Mouse (Mus musculus): ENCODE results near the gene Dkk3. TPM values are rescaled to one million over a fixed set of nuclear protein-coding genes. Genes with fewer than 3 reads are reported as not detected.

The Dkk3 gene
- polyA plus RNA-seq, 1 experiment from 2014 or later: 16.5 TPM

- no peaks in the 10 kb centered on the region for H3K27me3 ChIP-seq (ENCODE audit: control insufficient read depth, insufficient read depth, low read length)
- no peak for ATAC-seq (ENCODE audit: low read depth)
- H3K27ac ChIP-seq (ENCODE audit: low read depth, low read length): no peak overlapping the region
- H3K4me2 ChIP-seq (ENCODE audit: low read depth, low read length): no peak overlapping the region
- H3K4me1 ChIP-seq (ENCODE audit: control insufficient read depth, insufficient read depth, low read length): no peaks in the 10 kb centered on the region
- H3K36me3 ChIP-seq (ENCODE audit: control insufficient read depth, insufficient read depth, low read length): no peaks in the 10 kb centered on the region
- H3K9ac ChIP-seq (replicated peaks; ENCODE audit: low read depth, low read length): no peak overlapping the region
- 76% methylated on average over 8 of the region's 8 CpGs for WGBS
- H3K9me3 ChIP-seq (ENCODE audit: control insufficient read depth, low read length): no peaks in the 10 kb centered on the region
- no peak overlapping the region for H3K4me3 ChIP-seq (ENCODE audit: low read depth, low read length)
Observed at GRCm38 (mm10) chr7:112197461-112197860, 38.6 kb upstream of the Dkk3 start.

- Histone ChIP-seq H3K36me3 (ENCODE audit: control insufficient read depth, insufficient read depth, low read length) (no peaks in the 10 kb centered on the region), H3K9ac (replicated peaks; ENCODE audit: low read depth, low read length) (no peak overlapping the region), H3K9me3 (ENCODE audit: control insufficient read depth, low read length) (no peaks in the 10 kb centered on the region), H3K27me3 (ENCODE audit: control insufficient read depth, insufficient read depth, low read length) (no peaks in the 10 kb centered on the region), H3K27ac (ENCODE audit: low read depth, low read length) (no peak overlapping the region), H3K4me1 (ENCODE audit: control insufficient read depth, insufficient read depth, low read length) (no peaks in the 10 kb centered on the region), H3K4me3 (ENCODE audit: low read depth, low read length) (no peak overlapping the region), H3K4me2 (ENCODE audit: low read depth, low read length) (no peak overlapping the region)
- 86% methylated on average over 5 of the region's 5 CpGs for WGBS
- ATAC-seq (ENCODE audit: low read depth): no peak
Observed at GRCm38 (mm10) chr7:112194286-112194685, 35.4 kb upstream of the Dkk3 start.

DNA sequence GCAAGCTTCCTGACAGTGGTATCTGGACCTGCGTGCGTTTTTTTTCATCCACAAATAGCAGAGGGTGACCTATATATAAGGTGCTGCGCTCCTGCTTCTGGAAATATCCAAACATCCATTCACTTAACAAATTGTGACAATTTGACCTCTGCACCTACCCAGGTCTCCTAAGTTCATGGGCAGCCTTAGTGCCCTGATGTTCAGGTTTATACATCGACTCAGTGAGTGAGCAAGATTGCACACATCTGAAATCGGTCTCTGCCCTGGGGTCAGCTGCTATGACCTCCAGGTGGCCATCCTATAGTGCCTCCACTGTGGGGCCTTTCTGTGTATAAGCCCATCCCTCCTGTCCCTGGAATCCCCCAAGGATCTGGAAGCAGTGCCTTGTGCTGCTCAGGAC, 33.9 kb upstream of the Dkk3 start:
- 92% methylated on average over 5 of the region's 5 CpGs for WGBS
- no peaks in the 10 kb centered on the region for H3K4me1 ChIP-seq (ENCODE audit: control insufficient read depth, insufficient read depth, low read length)

GRCm38 (mm10) chr7:112192237-112192636, 33.4 kb upstream of the Dkk3 start:
- no peaks in the 10 kb centered on the region for H3K36me3 ChIP-seq (ENCODE audit: control insufficient read depth, insufficient read depth, low read length)
- no peak overlapping the region for H3K4me3 ChIP-seq (ENCODE audit: low read depth, low read length)
- ATAC-seq (ENCODE audit: low read depth): no peak
- H3K4me2 ChIP-seq (ENCODE audit: low read depth, low read length): no peak overlapping the region
- H3K9me3 ChIP-seq (ENCODE audit: control insufficient read depth, low read length): no peaks in the 10 kb centered on the region
- WGBS: 77% methylated on average over 4 of the region's 4 CpGs
- no peaks in the 10 kb centered on the region for H3K4me1 ChIP-seq (ENCODE audit: control insufficient read depth, insufficient read depth, low read length)
- no peak overlapping the region for H3K27ac ChIP-seq (ENCODE audit: low read depth, low read length)
- no peak overlapping the region for H3K9ac ChIP-seq (replicated peaks; ENCODE audit: low read depth, low read length)
- no peaks in the 10 kb centered on the region for H3K27me3 ChIP-seq (ENCODE audit: control insufficient read depth, insufficient read depth, low read length)

More for the DNA sequence above, 33.9 kb upstream of the Dkk3 start:
- no peak overlapping the region for H3K27ac ChIP-seq (ENCODE audit: low read depth, low read length)
- no peak overlapping the region for H3K9ac ChIP-seq (replicated peaks; ENCODE audit: low read depth, low read length)
- no peaks in the 10 kb centered on the region for H3K9me3 ChIP-seq (ENCODE audit: control insufficient read depth, low read length)
- H3K4me3 ChIP-seq (ENCODE audit: low read depth, low read length): no peak overlapping the region
- no peak for ATAC-seq (ENCODE audit: low read depth)
- no peaks in the 10 kb centered on the region for H3K36me3 ChIP-seq (ENCODE audit: control insufficient read depth, insufficient read depth, low read length)
- H3K4me2 ChIP-seq (ENCODE audit: low read depth, low read length): no peak overlapping the region
- H3K27me3 ChIP-seq (ENCODE audit: control insufficient read depth, insufficient read depth, low read length): no peaks in the 10 kb centered on the region

- Histone ChIP-seq H3K4me1 (ENCODE audit: control insufficient read depth, insufficient read depth, low read length) (no peaks in the 10 kb centered on the region), H3K4me2 (ENCODE audit: low read depth, low read length) (no peak overlapping the region)
- WGBS: 63% methylated on average over 13 of the region's 13 CpGs
Observed at GRCm38 (mm10) chr7:112187536-112188459, 28.9 kb upstream of the Dkk3 start.

DNA sequence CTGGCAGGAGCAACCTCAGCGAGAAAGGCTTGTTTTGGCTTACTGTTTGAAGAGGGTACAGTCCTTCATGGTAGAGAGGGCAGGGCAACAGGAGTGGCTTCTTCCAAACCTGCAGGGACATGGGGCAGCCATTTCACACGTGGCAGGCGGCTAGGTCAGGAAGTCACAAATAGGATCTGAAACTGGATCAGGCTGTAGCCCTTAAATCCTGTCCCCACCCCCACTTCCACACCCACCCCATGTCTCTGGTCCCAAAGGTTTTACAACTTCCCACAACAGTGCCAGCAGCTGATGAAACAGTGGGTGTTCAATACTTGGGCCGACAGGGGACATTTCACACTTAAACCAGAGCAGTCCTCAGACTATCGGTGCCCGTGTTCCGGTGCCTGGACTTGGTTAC, 28.0 kb upstream of the Dkk3 start:
- Histone ChIP-seq H3K27ac (ENCODE audit: low read depth, low read length) (no peak overlapping the region), H3K9ac (replicated peaks; ENCODE audit: low read depth, low read length) (no peak overlapping the region), H3K9me3 (ENCODE audit: control insufficient read depth, low read length) (no peaks in the 10 kb centered on the region), H3K36me3 (ENCODE audit: control insufficient read depth, insufficient read depth, low read length) (no peaks in the 10 kb centered on the region), H3K4me3 (ENCODE audit: low read depth, low read length) (no peak overlapping the region), H3K4me1 (ENCODE audit: control insufficient read depth, insufficient read depth, low read length) (no peaks in the 10 kb centered on the region), H3K27me3 (ENCODE audit: control insufficient read depth, insufficient read depth, low read length) (no peaks in the 10 kb centered on the region), H3K4me2 (ENCODE audit: low read depth, low read length) (no peak overlapping the region)
- no peak for ATAC-seq (ENCODE audit: low read depth)
- 88% methylated on average over 7 of the region's 7 CpGs for WGBS

More at GRCm38 (mm10) chr7:112187536-112188459, 28.9 kb upstream of the Dkk3 start:
- H3K27ac ChIP-seq (ENCODE audit: low read depth, low read length): no peak overlapping the region
- no peak overlapping the region for H3K4me3 ChIP-seq (ENCODE audit: low read depth, low read length)
- H3K36me3 ChIP-seq (ENCODE audit: control insufficient read depth, insufficient read depth, low read length): no peaks in the 10 kb centered on the region
- H3K9me3 ChIP-seq (ENCODE audit: control insufficient read depth, low read length): no peaks in the 10 kb centered on the region
- no peak for ATAC-seq (ENCODE audit: low read depth)
- no peaks in the 10 kb centered on the region for H3K27me3 ChIP-seq (ENCODE audit: control insufficient read depth, insufficient read depth, low read length)
- no peak overlapping the region for H3K9ac ChIP-seq (replicated peaks; ENCODE audit: low read depth, low read length)

GRCm38 (mm10) chr7:112185226-112185745, 26.4 kb upstream of the Dkk3 start:
- Histone ChIP-seq H3K9me3 (ENCODE audit: control insufficient read depth, low read length) (no peaks in the 10 kb centered on the region), H3K4me2 (ENCODE audit: low read depth, low read length) (no peak overlapping the region), H3K4me3 (ENCODE audit: low read depth, low read length) (no peak overlapping the region), H3K27ac (ENCODE audit: low read depth, low read length) (no peak overlapping the region), H3K9ac (replicated peaks; ENCODE audit: low read depth, low read length) (no peak overlapping the region), H3K27me3 (ENCODE audit: control insufficient read depth, insufficient read depth, low read length) (no peaks in the 10 kb centered on the region), H3K36me3 (ENCODE audit: control insufficient read depth, insufficient read depth, low read length) (no peaks in the 10 kb centered on the region), H3K4me1 (ENCODE audit: control insufficient read depth, insufficient read depth, low read length) (no peaks in the 10 kb centered on the region)
- ATAC-seq (ENCODE audit: low read depth): no peak
- WGBS: 68% methylated on average over 9 of the region's 9 CpGs

- Histone ChIP-seq H3K27me3 (ENCODE audit: control insufficient read depth, insufficient read depth, low read length) (no peaks in the 10 kb centered on the region), H3K36me3 (ENCODE audit: control insufficient read depth, insufficient read depth, low read length) (no peaks in the 10 kb centered on the region), H3K4me2 (ENCODE audit: low read depth, low read length) (no peak overlapping the region), H3K4me1 (ENCODE audit: control insufficient read depth, insufficient read depth, low read length) (no peaks in the 10 kb centered on the region), H3K9ac (replicated peaks; ENCODE audit: low read depth, low read length) (no peak overlapping the region), H3K27ac (ENCODE audit: low read depth, low read length) (no peak overlapping the region), H3K4me3 (ENCODE audit: low read depth, low read length) (no peak overlapping the region), H3K9me3 (ENCODE audit: control insufficient read depth, low read length) (no peaks in the 10 kb centered on the region)
- WGBS: 79% methylated on average over 6 of the region's 6 CpGs
- ATAC-seq (ENCODE audit: low read depth): no peak
Observed at GRCm38 (mm10) chr7:112184519-112185225, 25.8 kb upstream of the Dkk3 start.

Data from neural tube, embryonic 14.5 days (tissue).